Mouse (Mus musculus) natural killer cell, adult 2 months (primary cell): ENCODE measurements at regions not wholly inside any gene's neighbourhood (a gene's known extent, or its start where the extent isn't known, plus 50 kb on each side); places are given as distances from the start of the nearest gene placed in this dataset.

ENCODE experiments used
- DNase-seq, 2 experiments: peaks; one replicate each; pipeline ENCODE4 v3.0.0; 2022; ENCODE audit warnings: low spot score in 2 of 2

GRCm38 (mm10) chr11:111706882-111707281, 640.9 kb downstream of the Kcnj2 start:
- no peak for DNase-seq

GRCm38 (mm10) chr11:111715401-111715800, 649.4 kb downstream of the Kcnj2 start:
- no peak for DNase-seq

- DNase-seq: no peak
These were observed 656.3 kb downstream of the Kcnj2 start for GRCm38 (mm10) chr11:111722276-111722675.

- no peak for DNase-seq
These were observed 662.2 kb downstream of the Kcnj2 start for GRCm38 (mm10) chr11:111728148-111728547.

GRCm38 (mm10) chr11:111732096-111732495, 666.1 kb downstream of the Kcnj2 start:
- DNase-seq: no peak

GRCm38 (mm10) chr11:111735446-111735845, 669.5 kb downstream of the Kcnj2 start:
- no peak for DNase-seq

GRCm38 (mm10) chr11:111735961-111736360, 670.0 kb downstream of the Kcnj2 start:
- DNase-seq: no peak

- DNase-seq: no peak
These were observed 677.4 kb downstream of the Kcnj2 start for GRCm38 (mm10) chr11:111743356-111743755.

GRCm38 (mm10) chr11:111747262-111747946, 681.4 kb downstream of the Kcnj2 start:
- DNase-seq: no peak

GRCm38 (mm10) chr11:111747947-111748322, 682.0 kb downstream of the Kcnj2 start:
- no peak for DNase-seq

GRCm38 (mm10) chr11:111748496-111748895, 682.5 kb downstream of the Kcnj2 start:
- DNase-seq: no peak

GRCm38 (mm10) chr11:111754735-111755134, 688.8 kb downstream of the Kcnj2 start:
- no peak for DNase-seq

GRCm38 (mm10) chr11:111763081-111763480, 697.1 kb downstream of the Kcnj2 start:
- no peak for DNase-seq

- DNase-seq: no peak
These were observed 700.5 kb downstream of the Kcnj2 start for GRCm38 (mm10) chr11:111766371-111767011.

GRCm38 (mm10) chr11:111767012-111767392, 701.0 kb downstream of the Kcnj2 start:
- DNase-seq: no peak

- no peak for DNase-seq
These were observed 708.2 kb downstream of the Kcnj2 start for GRCm38 (mm10) chr11:111774108-111774679.

GRCm38 (mm10) chr11:111781321-111781720, 715.4 kb downstream of the Kcnj2 start:
- no peak for DNase-seq

- no peak for DNase-seq
These were observed 725.4 kb downstream of the Kcnj2 start for GRCm38 (mm10) chr11:111791267-111791926.

- DNase-seq: no peak
These were observed 735.1 kb downstream of the Kcnj2 start for GRCm38 (mm10) chr11:111801033-111801432.

GRCm38 (mm10) chr11:111816176-111816775, 750.3 kb downstream of the Kcnj2 start:
- no peak for DNase-seq

- DNase-seq: peak in 1 of 2 experiments; percentile 49
These were observed 752.2 kb downstream of the Kcnj2 start for GRCm38 (mm10) chr11:111818124-111818523.

GRCm38 (mm10) chr11:111820356-111820755, 754.4 kb downstream of the Kcnj2 start:
- no peak for DNase-seq
